Mouse (Mus musculus) megakaryocyte, adult 5-6 weeks (primary cell): ENCODE data around the gene Plin5. TPM values are rescaled to one million over a fixed set of nuclear protein-coding genes. Genes with fewer than 3 reads are reported as not detected.

ENCODE experiments used
- ATAC-seq: 2 replicates; pipeline ENCODE4 v1.8.0; 2016; ENCODE audit warnings: mild to moderate bottlenecking, inconsistent platforms; ENCODE audit not compliant: poor library complexity, severe bottlenecking
- total RNA-seq, 2 experiments: library from RNA; stranded (forward) in 1 of 2; stranded (reverse) in 1 of 2; fragments of 153-499, 151-499 nt in 1 of 2; fragments of 221-1000, 200-1000 nt in 1 of 2; gene quantifications; 2 replicates each; pipeline versions ENCODE4 v1.2.3 to v1.2.4; 2015 to 2017

The Plin5 gene
- 0.18 TPM in 1 of 2 replicates, not detected in the other for total RNA-seq (2015)
- total RNA-seq (2017): 0.45 TPM in 1 of 2 replicates, not detected in the other

DNA sequence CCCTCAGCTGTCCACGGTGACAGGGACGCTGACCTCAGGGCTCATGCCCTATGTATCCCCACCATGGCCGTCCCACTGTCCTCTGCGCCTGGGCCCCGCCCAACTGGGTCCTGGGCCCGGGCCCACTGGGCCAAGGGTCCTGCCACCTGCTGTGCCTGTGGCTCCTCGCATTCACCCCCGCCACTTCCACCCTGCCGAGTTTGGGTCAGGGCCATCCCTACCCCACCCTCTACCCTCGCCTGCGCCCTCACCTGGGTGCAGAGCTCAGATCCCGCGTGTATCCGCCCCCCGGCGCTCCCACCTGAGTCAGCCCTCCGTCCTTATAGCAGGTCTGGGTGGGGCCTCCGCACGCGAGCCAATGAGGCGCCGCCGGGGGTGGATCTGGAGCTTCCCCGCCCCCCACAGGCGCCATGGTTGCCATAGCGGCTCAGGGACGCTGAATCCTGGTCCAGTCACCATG, at the start of gene Plin5:
Plin5 (minus strand) TSS at position 346 of the 460 bp plus-strand sequence.
- peak; percentile 45 for ATAC-seq

GRCm38 (mm10) chr17:56165671-56166070, 48.3 kb upstream of the Plin5 start:
- no peak for ATAC-seq

DNA sequence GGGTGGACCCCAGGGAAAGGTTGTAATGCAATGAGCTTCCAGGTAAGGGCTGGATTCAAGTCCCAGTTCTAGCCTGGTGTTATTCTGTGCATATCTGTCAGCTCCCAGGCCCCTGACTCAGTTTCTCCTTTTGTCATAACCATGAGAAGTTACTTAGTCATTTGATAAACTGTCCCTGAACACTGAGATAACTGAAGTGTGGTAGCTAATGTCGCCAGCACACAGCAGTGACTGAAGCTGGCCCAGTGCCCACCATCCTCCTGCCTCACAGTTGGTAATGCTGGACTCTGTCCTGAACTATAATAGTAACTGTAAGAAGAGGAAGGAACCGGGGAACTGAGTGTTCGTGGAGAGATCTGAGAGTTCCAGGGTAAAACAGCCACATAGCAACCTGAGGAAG, 47.1 kb upstream of the Plin5 start:
- no peak for ATAC-seq

- no peak for ATAC-seq
Observed at GRCm38 (mm10) chr17:56163523-56164102, 46.2 kb upstream of the Plin5 start.

- ATAC-seq: peak; percentile 97
Observed at GRCm38 (mm10) chr17:56162231-56162774, 44.9 kb upstream of the Plin5 start, which contains the start of gene Tnfaip8l1. Gene Tnfaip8l1, plus strand, starts transcription at chr17:56162477.

DNA sequence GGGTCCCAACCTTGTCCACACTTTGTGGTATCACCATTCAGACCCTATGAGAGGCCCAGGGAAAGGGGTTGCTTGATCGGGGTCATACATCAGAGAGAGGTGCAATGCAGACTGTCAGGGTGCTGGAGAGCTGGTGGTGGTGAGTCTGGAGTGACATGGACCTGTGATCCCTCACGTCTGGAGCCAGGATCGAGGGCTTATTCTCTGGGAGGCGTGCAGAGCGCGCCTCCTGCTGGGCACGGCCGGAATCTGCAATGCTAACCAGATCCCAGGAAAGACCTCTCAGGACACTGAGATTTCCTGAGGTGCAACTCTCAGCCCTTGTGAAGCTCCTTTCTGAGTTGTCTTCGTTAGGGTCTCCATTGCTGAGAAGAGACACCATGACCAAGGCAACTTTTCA, 42.3 kb upstream of the Plin5 start:
- peak; percentile 35 for ATAC-seq

GRCm38 (mm10) chr17:56153643-56154042, 36.2 kb upstream of the Plin5 start:
- ATAC-seq: peak; percentile 68

DNA sequence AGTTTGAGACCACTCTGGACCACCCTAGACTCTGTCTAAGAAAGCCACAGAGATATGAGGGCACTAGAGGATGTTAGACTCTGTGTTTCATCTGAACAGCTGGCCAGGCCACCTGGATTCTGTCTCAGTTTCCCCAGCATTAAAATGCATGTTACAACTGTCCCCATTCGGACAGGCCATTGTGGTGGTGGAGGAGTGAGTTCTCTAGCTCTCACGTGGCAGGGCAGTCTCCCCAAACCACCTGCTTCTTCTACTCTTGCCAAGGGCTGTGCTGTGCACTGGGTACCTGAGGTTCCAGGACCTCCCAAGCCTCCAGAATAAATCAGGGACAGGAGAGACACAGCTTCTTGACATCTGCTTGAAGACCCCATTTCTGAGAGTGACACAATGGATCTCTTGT, 32.5 kb upstream of the Plin5 start:
- no peak for ATAC-seq

DNA sequence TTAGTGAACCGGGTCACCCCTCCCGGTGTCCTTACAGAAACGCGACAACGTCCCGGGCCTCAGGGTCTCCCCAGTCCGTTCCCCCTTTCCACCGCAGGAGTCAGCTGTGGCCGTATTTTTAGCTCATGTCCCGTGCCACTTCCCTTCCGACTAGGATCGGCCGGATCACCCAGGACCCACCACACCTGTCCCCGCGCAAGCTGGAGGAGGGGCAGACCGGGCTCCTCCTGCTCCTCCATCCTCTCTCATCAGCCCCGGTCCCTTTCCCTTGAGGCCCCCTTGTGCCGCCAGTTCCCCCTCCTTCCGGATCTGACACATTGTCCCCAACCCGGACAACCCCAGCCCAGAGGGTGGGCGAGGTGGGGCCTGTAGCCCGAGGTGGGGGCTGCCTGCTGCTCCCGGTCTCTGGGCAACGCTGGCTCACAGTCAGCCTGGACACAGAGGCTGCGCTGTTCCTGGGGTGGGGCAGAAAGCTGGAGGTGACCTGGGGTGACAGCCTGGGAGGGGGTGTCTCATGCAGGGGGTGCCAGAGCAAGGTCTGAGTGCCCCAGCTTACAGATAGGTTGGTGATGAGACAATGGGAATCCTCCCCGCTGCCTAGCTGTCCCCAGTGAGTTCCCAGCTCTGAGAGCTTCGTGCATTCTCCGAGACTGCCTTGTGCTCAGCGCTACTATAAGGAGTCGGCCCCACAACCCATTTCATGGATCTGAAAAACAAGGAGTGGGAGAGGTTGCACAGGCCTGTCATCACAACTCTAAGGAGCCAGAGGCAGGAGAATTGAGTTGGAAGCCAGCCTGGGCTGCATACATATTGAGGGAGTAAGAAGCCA, 31.6 kb upstream of the Plin5 start:
- ATAC-seq: no peak

DNA sequence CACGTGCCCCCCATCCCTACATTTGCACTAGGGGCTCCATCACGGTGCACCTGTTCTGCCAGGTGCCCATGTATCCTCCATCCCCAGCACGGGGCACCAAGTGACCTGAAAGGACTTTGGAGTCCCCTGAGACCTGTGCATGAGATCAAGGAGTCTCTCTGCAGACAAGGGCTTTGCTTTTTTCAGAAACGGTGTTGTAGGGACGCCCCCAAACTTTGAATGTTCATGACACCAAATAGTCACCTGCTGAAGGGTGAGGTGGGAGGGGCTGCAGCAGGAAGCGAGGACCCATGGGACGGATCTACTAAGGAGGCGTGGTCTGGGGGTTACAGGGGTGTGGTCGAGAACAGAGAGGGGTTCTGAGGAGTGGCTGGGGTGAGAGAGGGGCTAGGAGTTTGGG, 30.9 kb upstream of the Plin5 start:
- no peak for ATAC-seq

DNA sequence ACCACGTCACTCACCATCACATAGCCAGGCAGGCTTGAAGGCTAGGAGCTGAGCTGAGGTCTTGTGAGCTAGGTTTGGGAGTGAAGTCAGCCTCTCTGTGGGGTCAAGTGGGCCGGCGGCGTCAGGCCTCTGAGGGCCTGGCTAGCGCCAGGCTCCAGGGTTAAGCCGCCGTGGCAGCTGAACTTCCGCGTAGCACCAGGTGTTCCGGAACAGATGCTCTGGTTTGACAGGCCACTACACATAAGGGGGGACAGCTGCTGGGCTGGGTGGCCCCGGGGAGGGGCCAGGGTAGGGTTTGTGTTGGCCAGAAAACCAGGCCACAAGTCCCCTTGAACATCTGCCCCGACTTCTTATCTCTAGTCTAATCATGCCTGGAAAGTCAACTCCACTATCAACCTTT, 30.0 kb upstream of the Plin5 start:
- no peak for ATAC-seq

- no peak for ATAC-seq
Observed at GRCm38 (mm10) chr17:56146131-56146530, 28.7 kb upstream of the Plin5 start.

DNA sequence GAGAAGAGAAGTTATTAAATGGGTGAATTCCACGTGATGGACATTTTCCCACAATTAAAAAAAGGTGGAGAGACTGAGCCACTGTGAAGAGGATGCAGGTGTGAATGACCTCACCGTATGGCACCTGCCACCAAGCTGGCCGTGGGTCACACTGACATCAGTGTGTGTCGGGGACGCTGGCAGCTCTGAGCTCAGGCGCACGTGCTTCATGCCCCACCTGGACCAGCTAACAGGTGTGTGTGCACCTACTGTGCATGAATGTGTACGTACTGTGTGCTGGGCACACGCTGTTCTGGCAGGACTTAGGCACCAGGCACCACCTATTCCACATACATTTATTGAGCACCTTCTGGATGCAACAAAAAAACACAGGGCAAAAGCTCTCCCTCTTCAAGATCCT, 27.1 kb upstream of the Plin5 start:
- no peak for ATAC-seq

DNA sequence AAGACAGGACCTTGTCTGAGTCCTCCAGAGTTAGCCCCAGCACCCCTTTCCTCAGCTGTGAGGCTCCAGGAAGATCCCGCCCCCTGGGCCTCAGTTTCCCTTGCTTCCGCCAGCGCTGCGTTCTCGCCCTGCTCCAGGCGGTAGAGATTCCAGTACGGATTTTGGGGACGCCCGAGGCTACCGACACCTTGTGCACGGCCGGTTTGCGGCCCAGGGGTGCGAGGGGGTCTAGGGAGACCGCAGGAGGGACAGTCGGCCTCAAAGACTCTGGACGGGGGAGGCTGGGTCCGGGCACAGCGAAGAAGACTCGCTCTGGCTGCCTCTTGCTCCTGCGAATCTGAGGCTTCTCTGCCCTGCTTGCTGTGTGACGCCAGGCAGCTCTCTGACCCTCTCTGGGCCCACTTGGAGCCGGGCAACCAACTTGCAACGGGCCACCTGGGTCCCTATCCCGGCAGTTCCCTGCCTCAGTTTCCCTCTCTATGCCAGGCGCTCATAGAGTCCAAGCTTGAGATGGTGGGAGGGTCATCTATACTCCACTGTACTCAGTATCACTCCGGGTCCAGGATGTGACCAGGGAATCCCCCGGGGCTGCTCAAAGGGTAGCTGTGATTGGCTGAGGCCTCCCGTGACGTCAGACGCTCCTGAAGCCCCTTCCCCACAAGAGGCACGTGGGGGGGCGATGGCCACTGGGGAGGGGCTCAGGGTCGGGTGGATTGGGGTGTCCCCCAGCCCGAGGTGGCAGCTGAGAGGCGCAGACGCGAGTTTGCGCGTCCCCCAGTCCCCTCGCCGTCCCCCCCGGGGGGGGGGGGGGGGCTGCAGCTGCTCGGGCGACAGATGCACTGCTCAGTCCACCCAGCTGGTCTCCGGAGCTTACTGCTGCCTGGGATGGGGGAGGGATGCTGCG, 24.6 kb upstream of the Plin5 start:
- no peak for ATAC-seq

DNA sequence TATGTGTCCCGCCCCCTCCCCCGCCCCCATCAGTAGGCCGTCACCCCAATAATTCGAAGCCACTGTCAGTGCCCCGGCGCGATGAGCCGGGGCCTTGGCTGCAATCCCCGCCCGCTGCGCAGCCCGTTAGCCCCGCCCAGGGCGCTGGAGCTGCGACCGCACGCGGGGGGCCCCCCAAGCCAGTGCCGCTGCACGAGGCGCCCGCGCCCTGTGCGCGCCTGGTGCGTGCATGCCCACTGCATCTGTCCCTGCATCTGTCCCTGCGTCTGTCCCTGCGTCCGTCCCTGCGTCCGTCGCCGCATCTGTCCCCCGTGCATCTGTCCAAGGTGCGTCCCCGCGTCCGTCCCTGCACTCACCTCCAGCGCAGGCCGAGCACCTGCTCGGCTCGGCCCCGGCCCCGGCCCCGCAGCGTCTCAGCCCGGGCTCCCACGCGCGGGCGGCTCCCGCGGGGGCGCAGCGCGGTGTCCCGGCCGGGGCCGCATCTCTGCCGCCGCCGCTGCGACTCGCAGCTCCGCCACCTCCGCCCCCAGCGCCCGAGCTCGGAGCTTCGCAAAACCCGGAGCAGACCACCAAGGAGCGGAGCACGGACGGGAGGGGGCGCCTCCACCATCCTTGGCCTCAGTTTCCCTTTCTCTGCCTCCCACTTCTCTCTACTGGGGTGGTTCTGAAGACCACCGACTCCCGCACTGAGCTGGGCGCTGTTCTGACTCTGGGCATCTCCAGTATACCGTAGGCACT, 22.6 kb upstream of the Plin5 start, which contains the start of gene Sema6b:
Sema6b (minus strand) TSS at position 486 of the 738 bp plus-strand sequence.
- 0 out of 2 replicates have a peak, but pooled peaks have one; percentile 20 for ATAC-seq

DNA sequence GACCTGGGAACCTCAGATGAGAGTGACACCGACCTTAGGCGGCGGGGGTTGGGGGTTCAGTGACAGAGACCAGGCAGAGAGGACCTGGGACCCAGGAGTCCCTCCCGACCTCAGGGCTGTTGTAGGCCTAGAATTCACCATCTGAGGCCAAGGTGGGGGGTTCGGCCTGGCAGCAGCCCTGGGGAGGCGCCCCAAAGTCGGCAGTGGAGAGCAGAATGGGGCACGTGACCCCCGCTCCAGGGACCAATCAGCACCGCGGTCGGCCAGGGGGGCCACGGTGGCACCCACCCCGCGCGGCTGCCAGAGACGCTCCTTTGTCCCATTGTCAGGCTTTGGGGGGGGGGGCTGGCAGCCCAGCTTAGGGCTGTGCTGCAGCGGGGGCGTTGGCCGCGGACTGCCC, 22.0 kb upstream of the Plin5 start:
- ATAC-seq: no peak

DNA sequence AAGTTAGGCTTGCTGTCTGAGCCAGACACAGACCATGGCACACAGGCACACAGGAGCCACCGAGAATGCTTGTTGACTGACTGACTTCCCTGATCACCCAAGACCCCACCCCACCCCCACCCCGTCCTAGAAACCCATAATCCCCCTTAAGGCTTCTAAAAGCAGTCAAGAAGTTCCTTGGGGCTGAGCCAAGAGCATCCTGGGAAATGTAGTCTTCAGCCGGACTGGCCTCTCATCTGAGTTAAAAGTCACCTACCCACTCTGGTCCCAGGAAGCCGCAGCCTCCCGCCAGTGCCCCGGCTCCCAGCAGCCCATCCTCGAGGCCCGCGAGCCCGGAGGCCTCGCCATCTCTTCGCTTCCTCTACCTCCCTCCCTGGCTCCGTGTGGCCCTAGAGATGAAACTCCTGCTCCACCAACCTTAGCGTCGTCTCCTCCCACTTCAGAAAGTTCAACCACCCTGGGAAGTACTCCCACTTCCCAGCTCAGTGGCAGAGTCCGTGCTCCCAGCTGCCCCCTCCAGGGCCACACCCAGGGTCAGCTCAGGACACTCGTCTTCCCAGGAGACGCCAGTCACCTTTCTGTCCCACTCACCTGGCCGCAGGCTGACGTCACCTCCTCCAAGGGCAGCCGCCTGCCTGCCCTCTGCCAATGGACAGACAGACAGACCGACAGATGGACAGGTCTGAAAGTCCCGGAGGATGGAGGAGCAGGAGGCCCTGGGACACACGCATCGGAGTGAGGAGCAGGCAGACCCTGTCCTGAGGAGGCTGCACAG, 20.6 kb upstream of the Plin5 start:
- no peak for ATAC-seq

GRCm38 (mm10) chr17:56136558-56136957, 19.2 kb upstream of the Plin5 start:
- no peak for ATAC-seq

DNA sequence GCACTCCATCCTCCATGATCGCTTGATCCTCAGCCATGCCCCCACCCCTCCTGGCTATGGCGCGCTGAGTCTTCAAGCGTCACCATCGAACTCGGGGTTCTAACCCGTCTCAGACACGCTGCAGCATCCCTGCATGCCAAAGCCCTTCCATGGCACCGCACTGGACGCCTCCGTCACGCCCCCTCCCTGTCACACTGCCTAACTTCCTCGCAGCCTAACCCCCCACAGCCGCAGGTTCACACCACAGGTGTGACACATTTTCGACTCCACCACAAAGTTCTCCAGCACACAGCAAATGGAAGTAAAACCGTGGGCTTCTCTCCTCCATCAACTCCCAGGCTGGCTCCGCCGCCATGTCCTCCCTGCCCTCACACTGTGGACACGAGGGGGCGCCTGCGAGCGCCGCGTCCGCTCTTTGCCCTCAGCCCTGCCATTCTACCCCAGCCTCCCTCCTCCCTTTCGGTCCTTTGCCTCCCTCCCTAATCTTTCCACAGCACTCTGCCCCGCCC, 17.1 kb upstream of the Plin5 start:
- ATAC-seq: peak; percentile 77
